Mouse (Mus musculus) myocyte (in vitro differentiated cells): Measurements from ENCODE around the gene Rnf149.

ENCODE experiments used
- E2F4 ChIP-seq: IDR thresholded peaks from one replicate; pipeline ENCODE4 v1.6.1; 2011; ENCODE audit warnings: mild to moderate bottlenecking, control low read depth, moderate library complexity; ENCODE audit not compliant: insufficient read depth
- MAX ChIP-seq: IDR thresholded peaks from one replicate; pipeline ENCODE4 v1.6.1; 2011; ENCODE audit warnings: low read depth, mild to moderate bottlenecking, control low read depth
- MYOD1 ChIP-seq, 3 experiments: IDR thresholded peaks; one replicate each; pipeline ENCODE4 v1.6.1; 2011; ENCODE audit warnings: control low read depth in 2 of 3, low read depth in 2 of 3, mild to moderate bottlenecking in 2 of 3, moderate library complexity in 1 of 3; ENCODE audit not compliant: insufficient read length in 2 of 3, control insufficient read depth in 1 of 3
- MYOG ChIP-seq, 3 experiments: IDR thresholded peaks; one replicate each; pipeline ENCODE4 v1.6.1; 2011; ENCODE audit warnings: control low read depth in 2 of 3, low read depth in 2 of 3, mild to moderate bottlenecking in 2 of 3; ENCODE audit not compliant: insufficient read length in 2 of 3, control insufficient read depth in 1 of 3, insufficient read depth in 1 of 3
- POLR2A ChIP-seq: IDR thresholded peaks from one replicate; pipeline ENCODE4 v1.6.1; 2011; ENCODE audit warnings: low read depth, mild to moderate bottlenecking, control low read depth, moderate library complexity; ENCODE audit not compliant: insufficient read length
- POLR2AphosphoS2 ChIP-seq: IDR thresholded peaks from one replicate; pipeline ENCODE4 v1.6.1; 2011; ENCODE audit warnings: low read depth, control low read depth; ENCODE audit not compliant: insufficient read length
- REST ChIP-seq: IDR thresholded peaks from one replicate; pipeline ENCODE4 v1.6.1; 2011; ENCODE audit warnings: mild to moderate bottlenecking, control low read depth, moderate library complexity; ENCODE audit not compliant: insufficient read depth, insufficient read length
- TCF12 ChIP-seq: IDR thresholded peaks from one replicate; pipeline ENCODE4 v1.6.1; 2011; ENCODE audit warnings: mild to moderate bottlenecking, control low read depth; ENCODE audit not compliant: poor library complexity, insufficient read depth, severe bottlenecking
- TCF3 ChIP-seq: IDR thresholded peaks from one replicate; pipeline ENCODE4 v1.6.1; 2011; ENCODE audit warnings: low read depth, control low read depth; ENCODE audit not compliant: insufficient read length

DNA sequence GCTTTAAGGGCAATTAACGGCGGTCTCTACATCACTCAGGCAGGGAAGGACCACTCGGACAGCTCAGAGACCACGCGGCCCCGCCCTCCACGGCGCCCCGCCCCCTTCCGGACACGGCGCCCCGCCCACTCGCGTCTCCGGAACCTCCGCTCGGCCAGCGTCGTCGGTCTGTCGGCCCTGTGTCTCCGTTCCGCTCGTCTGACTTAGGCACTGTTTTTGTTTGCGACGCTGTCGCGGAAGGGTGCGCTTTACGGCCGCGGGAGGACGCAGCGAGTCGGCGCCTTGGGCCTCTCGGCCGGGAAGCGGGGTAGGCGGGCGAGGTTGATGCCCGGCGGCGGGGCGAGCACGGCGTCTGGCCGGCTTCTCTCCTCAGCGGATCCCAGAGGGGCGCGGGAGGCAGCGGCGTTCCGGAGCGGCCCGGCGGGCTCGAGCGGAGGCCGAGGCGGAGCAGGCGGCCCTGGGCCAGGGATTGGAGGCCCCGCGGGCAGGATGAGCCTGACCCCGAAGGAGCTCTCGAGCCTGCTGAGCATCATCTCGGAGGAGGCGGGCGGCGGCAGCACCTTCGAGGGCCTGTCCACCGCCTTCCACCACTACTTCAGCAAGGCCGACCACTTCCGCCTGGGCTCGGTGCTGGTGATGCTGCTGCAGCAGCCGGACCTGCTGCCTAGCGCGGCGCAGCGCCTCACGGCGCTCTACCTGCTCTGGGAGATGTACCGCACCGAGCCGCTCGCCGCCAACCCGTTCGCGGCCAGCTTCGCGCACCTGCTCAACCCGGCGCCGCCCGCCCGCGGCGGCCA is 41.5 kb downstream of the Rnf149 start:
- TF ChIP-seq POLR2AphosphoS2: peak; percentile 63
- TF ChIP-seq MYOG (IDR thresholded peaks at IDR 0.05; ENCODE audit: control insufficient read depth in 1 of 3, insufficient read depth in 1 of 3, insufficient read length in 2 of 3, low read depth in 2 of 3): peak in 1 of 3 experiments; percentile 42
- no peak for TF ChIP-seq TCF3
- peak; percentile 78 for TF ChIP-seq POLR2A
- TF ChIP-seq MAX: no peak
- no peak for TF ChIP-seq TCF12
- peak in 1 of 3 experiments; percentile 3 for TF ChIP-seq MYOD1 (IDR thresholded peaks at IDR 0.05; ENCODE audit: control insufficient read depth in 1 of 3, insufficient read length in 2 of 3, low read depth in 2 of 3)
- TF ChIP-seq E2F4: no peak
- no peak for TF ChIP-seq REST
